Mouse (Mus musculus) midbrain, embryonic 13.5 days (tissue): ENCODE measurements at regions not wholly inside any gene's neighbourhood (a gene's known extent, or its start where the extent isn't known, plus 50 kb on each side); places are given as distances from the start of the nearest gene placed in this dataset.

Source experiments
- ATAC-seq: fragments of 200-750 bp; cut with Nextera tagmentation; 2 replicates; pipeline ENCODE4 v1.8.0; 2017; ENCODE audit warnings: mild to moderate bottlenecking, moderate TSS enrichment, moderate library complexity
- H3K27ac ChIP-seq: fragments of 300-500 bp; sonication (generic); 2 replicates; pipeline ENCODE4 v1.5.1; 2015; ENCODE audit warnings: inconsistent platforms, mild to moderate bottlenecking, moderate library complexity
- H3K27me3 ChIP-seq: fragments of 300-500 bp; sonication (generic); 2 replicates; pipeline ENCODE4 v1.6.1; 2015; ENCODE audit warnings: mild to moderate bottlenecking, inconsistent platforms
- H3K36me3 ChIP-seq: fragments of 300-500 bp; sonication (generic); 2 replicates; pipeline ENCODE4 v1.6.1; 2015; ENCODE audit warnings: mild to moderate bottlenecking, inconsistent platforms
- H3K4me1 ChIP-seq: fragments of 300-500 bp; sonication (generic); replicated peaks from 2 replicates; pipeline ENCODE4 v1.6.1; 2015; ENCODE audit warnings: inconsistent platforms
- H3K4me2 ChIP-seq: fragments of 300-500 bp; sonication (generic); replicated peaks from 2 replicates; pipeline ENCODE4 v1.6.1; 2015; ENCODE audit warnings: moderate library complexity, mild to moderate bottlenecking, inconsistent platforms
- H3K4me3 ChIP-seq: fragments of 300-500 bp; sonication (generic); replicated peaks from 2 replicates; pipeline ENCODE4 v1.5.1; 2015; ENCODE audit warnings: mild to moderate bottlenecking, inconsistent platforms
- H3K9ac ChIP-seq: fragments of 300-500 bp; sonication (generic); replicated peaks from 2 replicates; pipeline ENCODE4 v1.6.1; 2015; ENCODE audit warnings: mild to moderate bottlenecking, inconsistent platforms
- H3K9me3 ChIP-seq: fragments of 300-500 bp; sonication (generic); 2 replicates; pipeline ENCODE4 v1.6.1; 2016; ENCODE audit warnings: mild to moderate bottlenecking, inconsistent platforms
- WGBS: fragments of 180-500 bp; shearing (Covaris S2); methylation state at CpG from one replicate; pipeline ENCODE4 v1.1.7; 2015; 5-methylcytosine and 5-hydroxymethylcytosine counted together

DNA sequence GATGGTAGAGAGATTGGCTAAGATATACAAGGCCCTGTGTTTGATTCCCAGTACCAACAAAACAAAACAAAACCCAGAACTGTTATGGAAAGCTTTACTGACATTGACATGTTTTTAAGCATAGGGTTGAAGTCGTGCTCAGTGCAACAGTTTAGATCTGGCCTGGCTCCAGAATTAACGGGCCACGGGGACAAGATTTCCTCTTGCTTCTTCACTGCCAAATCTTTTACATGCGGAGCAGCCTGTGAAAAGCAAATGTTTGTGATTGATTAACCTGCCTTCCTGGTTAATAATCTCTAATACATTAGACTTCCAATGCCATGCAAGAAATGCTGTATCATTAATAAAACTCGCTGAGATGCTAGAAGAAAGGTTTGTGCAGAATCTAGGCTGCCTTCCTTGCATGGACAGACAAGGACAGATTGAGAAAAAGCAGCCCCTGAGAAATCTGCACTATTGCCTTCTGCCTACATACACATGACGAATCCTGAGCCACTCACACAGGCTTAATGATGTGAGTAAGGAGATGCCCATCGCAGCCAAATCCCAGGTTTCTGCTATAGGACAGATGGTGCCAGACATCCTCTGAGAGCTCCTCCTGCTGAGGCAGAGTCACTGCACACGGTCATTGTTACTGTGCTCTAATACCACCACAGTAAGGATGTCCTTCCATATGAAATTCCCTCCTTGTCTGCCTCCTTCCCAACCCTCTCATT lies 697.2 kb upstream of the Tmem132c start:
- Histone ChIP-seq H3K9me3 (no peaks in the 10 kb centered on the region), H3K4me1 (peaks cover 4% of the 10 kb centered on the region; the same call in 1 of the 2 replicates), H3K4me2 (no peak overlapping the region), H3K27ac (no peak overlapping the region), H3K36me3 (no peaks in the 10 kb centered on the region), H3K27me3 (no peaks in the 10 kb centered on the region), H3K4me3 (no peak overlapping the region), H3K9ac (no peak overlapping the region)
- no peak for ATAC-seq
- 69% methylated on average over 8 of the region's 8 CpGs for WGBS

- H3K4me3 ChIP-seq, result no peak overlapping the region
- H3K4me2 ChIP-seq, result no peak overlapping the region
- no peak overlapping the region for H3K9ac ChIP-seq
- H3K9me3 ChIP-seq, result no peaks in the 10 kb centered on the region
- H3K27ac ChIP-seq, result no peak overlapping the region
- WGBS, result 88% methylated on average over 4 of the region's 4 CpGs
- H3K27me3 ChIP-seq, result no peaks in the 10 kb centered on the region
- no peak for ATAC-seq
- H3K36me3 ChIP-seq, result no peaks in the 10 kb centered on the region
- no peaks in the 10 kb centered on the region for H3K4me1 ChIP-seq
Measured at GRCm38 (mm10) chr5:126547841-126548240, 693.8 kb upstream of the Tmem132c start.

GRCm38 (mm10) chr5:126551676-126552075 lies 689.9 kb upstream of the Tmem132c start:
- Histone ChIP-seq H3K4me3 (no peak overlapping the region), H3K4me2 (no peak overlapping the region), H3K9ac (no peak overlapping the region), H3K27ac (no peak overlapping the region), H3K9me3 (no peaks in the 10 kb centered on the region), H3K27me3 (no peaks in the 10 kb centered on the region), H3K4me1 (no peaks in the 10 kb centered on the region), H3K36me3 (no peaks in the 10 kb centered on the region)
- no peak for ATAC-seq
- 82% methylated on average over 3 of the region's 3 CpGs for WGBS

DNA sequence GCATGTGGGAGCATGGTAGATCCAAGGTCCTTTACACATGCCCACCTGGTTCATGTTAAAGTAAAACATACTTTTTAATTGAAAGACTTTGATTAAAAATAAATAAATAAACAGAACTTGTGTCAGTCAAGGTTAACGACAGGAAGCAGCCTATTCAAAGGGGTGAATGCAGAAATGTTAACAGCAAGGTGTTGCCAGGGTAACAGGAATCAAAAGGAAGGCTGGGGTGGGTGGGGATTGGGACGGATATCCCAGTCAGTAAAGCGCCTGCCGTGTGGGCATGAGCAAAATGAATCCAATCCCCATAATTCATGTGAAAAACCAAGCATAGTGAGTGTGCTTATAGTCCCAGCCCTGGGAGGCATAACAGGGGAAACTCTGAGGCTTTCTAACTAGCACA lies 682.6 kb upstream of the Tmem132c start:
- Histone ChIP-seq H3K9ac (no peak overlapping the region), H3K36me3 (no peaks in the 10 kb centered on the region), H3K27ac (no peak overlapping the region), H3K9me3 (no peaks in the 10 kb centered on the region), H3K27me3 (no peaks in the 10 kb centered on the region), H3K4me2 (no peak overlapping the region), H3K4me1 (0 out of 2 replicates have a peak, but pooled peaks cover 3% of the 10 kb centered on the region), H3K4me3 (no peak overlapping the region)
- ATAC-seq, result no peak
- WGBS, result 22% methylated on average over 4 of the region's 4 CpGs

DNA sequence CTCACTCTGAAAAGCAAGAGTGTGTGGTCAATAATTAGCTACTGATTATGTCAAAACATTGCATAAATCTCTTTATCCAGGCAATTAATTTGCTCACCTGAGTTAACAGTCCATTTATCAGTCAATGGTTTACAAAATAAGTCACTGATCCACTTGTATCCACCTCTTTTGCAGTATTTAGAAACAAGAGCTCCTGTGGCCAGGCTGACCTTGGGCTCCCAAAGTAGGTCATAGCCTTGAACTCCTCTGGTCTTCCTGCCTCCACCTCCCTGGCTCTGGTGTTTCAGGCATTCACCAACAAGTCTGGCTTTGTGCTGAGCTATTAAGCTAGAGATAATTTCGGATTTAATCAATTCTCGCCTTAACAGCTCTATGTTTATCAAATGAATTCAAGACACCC lies 675.8 kb upstream of the Tmem132c start:
- Histone ChIP-seq H3K4me1 (no peaks in the 10 kb centered on the region), H3K9ac (no peak overlapping the region), H3K9me3 (no peaks in the 10 kb centered on the region), H3K27me3 (no peaks in the 10 kb centered on the region), H3K4me2 (no peak overlapping the region), H3K36me3 (no peaks in the 10 kb centered on the region), H3K27ac (no peak overlapping the region), H3K4me3 (no peak overlapping the region)
- no peak for ATAC-seq
- 88% methylated on average over 2 of the region's 2 CpGs for WGBS

DNA sequence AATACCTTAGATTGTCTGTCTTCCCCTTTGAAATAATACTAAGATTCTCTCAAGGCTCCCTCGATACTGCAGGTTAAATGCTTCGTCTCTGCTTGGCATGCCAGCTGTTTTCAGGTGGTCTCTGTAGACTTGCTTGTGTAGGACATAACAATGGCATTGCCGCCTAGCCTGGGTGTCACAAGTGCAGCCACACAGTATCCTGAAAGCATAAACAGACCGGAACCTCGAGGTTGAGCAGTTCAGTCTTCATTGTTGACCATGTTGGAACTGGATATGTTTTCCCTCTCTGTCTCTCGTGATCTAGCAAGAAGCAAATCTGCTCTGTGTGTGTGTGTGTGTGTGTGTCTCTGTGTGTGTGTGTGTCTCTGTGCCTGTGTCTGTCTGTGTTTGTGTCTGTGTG lies 675.4 kb upstream of the Tmem132c start:
- no peak overlapping the region for H3K9ac ChIP-seq
- no peaks in the 10 kb centered on the region for H3K9me3 ChIP-seq
- no peak overlapping the region for H3K4me2 ChIP-seq
- H3K27ac ChIP-seq, result no peak overlapping the region
- H3K4me3 ChIP-seq, result no peak overlapping the region
- no peaks in the 10 kb centered on the region for H3K36me3 ChIP-seq
- WGBS, result 84% methylated on average over 6 of the region's 6 CpGs
- H3K27me3 ChIP-seq, result no peaks in the 10 kb centered on the region
- no peaks in the 10 kb centered on the region for H3K4me1 ChIP-seq
- ATAC-seq, result no peak

DNA sequence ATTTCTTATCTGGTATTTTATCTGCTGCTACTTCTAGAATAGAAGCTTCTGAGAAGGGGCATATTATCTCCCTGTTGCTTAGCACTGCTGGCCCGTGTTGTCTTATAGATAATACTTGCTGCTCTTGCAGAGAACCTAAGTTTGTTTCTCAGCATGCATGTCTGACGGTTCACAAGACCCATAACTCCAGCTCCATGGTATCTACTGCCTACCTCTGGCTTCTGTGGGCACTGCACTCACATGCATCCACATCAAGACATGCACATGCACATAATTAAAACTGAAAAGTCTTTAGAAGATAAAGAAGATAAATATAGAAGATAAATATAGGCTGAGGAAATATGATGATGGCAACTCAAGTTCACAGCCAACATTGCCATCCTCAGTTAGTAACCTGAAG lies 667.8 kb upstream of the Tmem132c start:
- no peak overlapping the region for H3K27ac ChIP-seq
- H3K36me3 ChIP-seq, result no peaks in the 10 kb centered on the region
- no peak for ATAC-seq
- no peak overlapping the region for H3K4me3 ChIP-seq
- 74% methylated on average over 2 of the region's 2 CpGs for WGBS
- no peak overlapping the region for H3K4me2 ChIP-seq
- no peaks in the 10 kb centered on the region for H3K4me1 ChIP-seq
- H3K9me3 ChIP-seq, result peaks cover 2% of the 10 kb centered on the region; the same call in 1 of the 2 replicates
- no peak overlapping the region for H3K9ac ChIP-seq
- no peaks in the 10 kb centered on the region for H3K27me3 ChIP-seq

DNA sequence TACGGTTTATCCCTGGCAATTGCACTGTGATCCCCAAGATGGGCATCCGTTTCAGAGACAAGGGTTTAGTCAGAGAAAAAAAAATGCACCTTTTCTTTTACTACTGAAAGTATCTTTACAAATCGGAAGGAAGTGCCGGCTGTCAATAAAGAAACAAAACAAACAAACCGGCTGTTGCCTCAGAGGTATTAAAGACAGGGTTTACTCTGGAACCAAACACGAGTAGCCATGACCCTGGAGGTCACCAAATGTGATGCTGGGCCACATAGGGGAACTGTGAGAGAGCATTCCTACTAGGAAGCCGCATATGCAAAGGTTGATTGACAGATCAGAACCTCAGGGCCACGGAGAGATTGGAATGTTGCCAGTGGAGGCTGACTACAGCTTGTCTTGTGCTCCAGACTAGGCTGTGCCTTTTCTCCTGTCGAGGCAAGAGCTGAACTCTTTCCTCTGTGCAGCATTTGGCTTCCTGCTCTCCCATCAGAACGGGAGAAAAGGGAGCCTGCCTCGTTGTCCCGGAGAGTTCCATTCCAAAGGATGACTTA lies 643.8 kb upstream of the Tmem132c start:
- Histone ChIP-seq H3K9ac (no peak overlapping the region), H3K4me3 (no peak overlapping the region), H3K9me3 (no peaks in the 10 kb centered on the region), H3K27me3 (no peaks in the 10 kb centered on the region), H3K36me3 (no peaks in the 10 kb centered on the region), H3K4me2 (no peak overlapping the region), H3K4me1 (no peaks in the 10 kb centered on the region), H3K27ac (no peak overlapping the region)
- 59% methylated on average over 12 of the region's 12 CpGs for WGBS
- ATAC-seq, result no peak

DNA sequence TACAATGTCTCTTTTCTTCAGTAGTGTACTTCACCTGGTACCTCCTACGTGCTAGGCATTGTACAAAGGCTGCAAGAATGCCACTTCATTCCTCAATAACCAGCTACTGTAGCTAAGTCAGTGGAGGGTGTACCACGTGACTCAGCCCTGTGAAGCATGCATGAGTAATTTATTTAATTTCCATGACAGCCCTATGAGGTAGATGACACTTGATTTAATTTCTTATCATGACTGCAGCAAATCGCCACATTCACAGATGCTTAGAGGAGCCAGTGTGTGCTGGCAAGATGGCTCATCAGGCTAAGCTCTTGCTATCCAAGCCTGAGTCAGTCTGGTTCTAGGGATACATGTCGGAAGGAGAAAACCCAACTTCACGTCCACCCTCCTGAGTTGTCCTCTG lies 642.0 kb upstream of the Tmem132c start:
- no peaks in the 10 kb centered on the region for H3K9me3 ChIP-seq
- H3K9ac ChIP-seq, result no peak overlapping the region
- no peaks in the 10 kb centered on the region for H3K4me1 ChIP-seq
- H3K4me2 ChIP-seq, result no peak overlapping the region
- H3K36me3 ChIP-seq, result no peaks in the 10 kb centered on the region
- no peak overlapping the region for H3K27ac ChIP-seq
- ATAC-seq, result no peak
- H3K4me3 ChIP-seq, result no peak overlapping the region
- H3K27me3 ChIP-seq, result no peaks in the 10 kb centered on the region
- WGBS, result 78% methylated on average over 5 of the region's 5 CpGs

DNA sequence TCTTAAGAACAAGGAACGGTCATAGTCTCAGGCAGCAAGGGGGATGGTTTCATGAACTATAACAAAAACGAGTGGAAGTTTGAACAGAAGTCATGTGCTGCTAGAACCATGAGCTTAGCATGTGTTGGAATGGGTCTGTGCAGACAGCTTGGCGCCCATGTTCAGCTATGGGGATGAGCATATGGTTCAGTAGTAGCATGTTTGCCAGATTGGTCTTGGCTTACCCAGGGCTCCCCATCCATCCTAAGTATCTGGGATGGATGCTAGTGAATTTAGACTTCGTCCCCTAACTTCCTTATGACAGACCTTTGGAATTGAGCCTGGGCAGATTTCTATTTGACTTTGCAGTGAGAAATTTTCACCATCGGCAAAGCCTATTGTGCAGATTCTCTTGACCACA lies 634.9 kb upstream of the Tmem132c start:
- no peak overlapping the region for H3K4me3 ChIP-seq
- WGBS, result 84% methylated on average over 5 of the region's 5 CpGs
- no peak overlapping the region for H3K9ac ChIP-seq
- H3K27ac ChIP-seq, result no peak overlapping the region
- no peak for ATAC-seq
- no peaks in the 10 kb centered on the region for H3K9me3 ChIP-seq
- no peaks in the 10 kb centered on the region for H3K27me3 ChIP-seq
- no peaks in the 10 kb centered on the region for H3K4me1 ChIP-seq
- H3K4me2 ChIP-seq, result no peak overlapping the region
- H3K36me3 ChIP-seq, result no peaks in the 10 kb centered on the region

GRCm38 (mm10) chr5:126612571-126612970 lies 629.0 kb upstream of the Tmem132c start:
- Histone ChIP-seq H3K9me3 (no peaks in the 10 kb centered on the region), H3K4me2 (no peak overlapping the region), H3K27me3 (no peaks in the 10 kb centered on the region), H3K36me3 (no peaks in the 10 kb centered on the region), H3K27ac (no peak overlapping the region), H3K9ac (no peak overlapping the region), H3K4me1 (no peaks in the 10 kb centered on the region), H3K4me3 (no peak overlapping the region)
- no peak for ATAC-seq
- WGBS, result 88% methylated on average over 4 of the region's 4 CpGs

DNA sequence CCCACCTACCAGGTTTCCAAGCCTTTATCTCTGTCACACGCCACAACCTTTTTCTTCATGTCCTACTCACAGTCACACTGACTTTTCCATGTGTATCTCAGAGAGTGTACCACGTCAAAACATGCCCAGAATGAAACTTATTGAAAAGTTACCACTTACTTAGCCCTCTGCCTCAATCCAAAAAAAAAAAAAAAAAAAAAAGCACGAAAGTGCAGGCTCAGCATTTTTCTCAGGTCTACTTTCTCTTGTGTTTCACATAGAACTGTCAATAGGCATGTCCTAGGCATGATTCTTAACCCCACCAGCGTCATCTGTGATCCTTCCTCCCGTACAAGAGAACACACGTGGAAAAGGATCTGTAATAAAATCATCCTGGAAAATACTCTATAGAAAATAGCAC lies 619.1 kb upstream of the Tmem132c start:
- no peak overlapping the region for H3K4me2 ChIP-seq
- no peaks in the 10 kb centered on the region for H3K36me3 ChIP-seq
- no peaks in the 10 kb centered on the region for H3K9me3 ChIP-seq
- H3K4me3 ChIP-seq, result no peak overlapping the region
- no peak for ATAC-seq
- 80% methylated on average over 6 of the region's 6 CpGs for WGBS
- no peak overlapping the region for H3K9ac ChIP-seq
- no peak overlapping the region for H3K27ac ChIP-seq
- no peaks in the 10 kb centered on the region for H3K4me1 ChIP-seq
- H3K27me3 ChIP-seq, result no peaks in the 10 kb centered on the region

GRCm38 (mm10) chr5:126623205-126623604 lies 618.4 kb upstream of the Tmem132c start:
- Histone ChIP-seq H3K4me2 (no peak overlapping the region), H3K27ac (no peak overlapping the region), H3K4me3 (no peak overlapping the region), H3K27me3 (no peaks in the 10 kb centered on the region), H3K36me3 (no peaks in the 10 kb centered on the region), H3K9ac (no peak overlapping the region), H3K9me3 (no peaks in the 10 kb centered on the region), H3K4me1 (no peaks in the 10 kb centered on the region)
- no peak for ATAC-seq
- WGBS, result 11% methylated on average over 6 of the region's 6 CpGs
